Mouse (Mus musculus): ENCODE data around the gene Bahcc1. TPM values are rescaled to one million over a fixed set of nuclear protein-coding genes. Genes with fewer than 3 reads are reported as not detected.

The Bahcc1 gene
- polyA plus RNA-seq, 1 experiment from 2014 or later = 3.1 TPM

- TF ChIP-seq CTCF (IDR thresholded peaks at IDR 0.05; ENCODE audit: low read depth) = no peak
- no peaks in the 10 kb centered on the region for H3K27me3 ChIP-seq (replicated peaks; ENCODE audit: control insufficient read depth, insufficient read depth, low read length)
- H3K27ac ChIP-seq (ENCODE audit: low read depth, low read length) = peak overlapping the region; percentile 35
- H3K36me3 ChIP-seq (ENCODE audit: control insufficient read depth, insufficient read depth) = peaks cover 68% of the 10 kb centered on the region
- WGBS = 77% methylated on average over 5 of the region's 5 CpGs
- no peak overlapping the region for H3K4me3 ChIP-seq (ENCODE audit: low read depth, low read length)
- no peak overlapping the region for H3K4me2 ChIP-seq (replicated peaks; ENCODE audit: low read depth)
- H3K4me1 ChIP-seq (replicated peaks; ENCODE audit: control insufficient read depth, insufficient read depth, low read length) = no peaks in the 10 kb centered on the region
- no peaks in the 10 kb centered on the region for H3K9me3 ChIP-seq (ENCODE audit: control insufficient read depth)
- no peak for ATAC-seq
- no peak overlapping the region for H3K9ac ChIP-seq (ENCODE audit: low read depth, low read length)
Observed at GRCm38 (mm10) chr11:120283542-120283941, 50.8 kb downstream of the Bahcc1 start.

DNA sequence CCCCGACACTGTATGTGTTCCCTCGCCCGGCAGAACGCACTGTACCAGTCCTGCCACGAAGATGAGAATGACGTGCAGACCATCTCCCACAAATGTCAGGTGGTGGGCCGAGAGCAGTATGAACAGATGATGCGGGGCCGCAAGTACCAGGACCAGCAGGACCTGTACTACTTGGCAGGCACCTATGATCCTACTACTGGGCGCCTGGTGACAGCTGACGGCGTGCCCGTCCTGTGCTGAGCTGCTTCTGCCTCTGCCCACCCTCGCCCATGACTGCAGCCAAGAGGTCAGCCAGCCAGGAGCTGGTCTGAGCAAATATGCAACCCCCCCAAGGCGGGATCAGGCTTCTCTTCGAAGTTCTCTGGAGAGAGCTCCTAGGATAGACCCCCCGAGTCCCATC lies 56.9 kb downstream of the Bahcc1 start:
- ATAC-seq = no peak
- peaks cover 48% of the 10 kb centered on the region for H3K36me3 ChIP-seq (ENCODE audit: control insufficient read depth, insufficient read depth)
- H3K9ac ChIP-seq (ENCODE audit: low read depth, low read length) = no peak overlapping the region
- TF ChIP-seq CTCF (IDR thresholded peaks at IDR 0.05; ENCODE audit: low read depth) = no peak
- H3K9me3 ChIP-seq (ENCODE audit: control insufficient read depth) = no peaks in the 10 kb centered on the region
- no peaks in the 10 kb centered on the region for H3K27me3 ChIP-seq (replicated peaks; ENCODE audit: control insufficient read depth, insufficient read depth, low read length)
- no peak overlapping the region for H3K4me3 ChIP-seq (ENCODE audit: low read depth, low read length)
- no peaks in the 10 kb centered on the region for H3K4me1 ChIP-seq (replicated peaks; ENCODE audit: control insufficient read depth, insufficient read depth, low read length)
- H3K27ac ChIP-seq (ENCODE audit: low read depth, low read length) = no peak overlapping the region
- 95% methylated on average over 17 of the region's 17 CpGs for WGBS
- H3K4me2 ChIP-seq (replicated peaks; ENCODE audit: low read depth) = no peak overlapping the region

- WGBS = 91% methylated on average over 14 of the region's 14 CpGs
- Histone ChIP-seq H3K4me3 (ENCODE audit: low read depth, low read length) (no peak overlapping the region), H3K9ac (ENCODE audit: low read depth, low read length) (no peak overlapping the region), H3K27me3 (replicated peaks; ENCODE audit: control insufficient read depth, insufficient read depth, low read length) (no peaks in the 10 kb centered on the region), H3K36me3 (ENCODE audit: control insufficient read depth, insufficient read depth) (peaks cover 42% of the 10 kb centered on the region), H3K9me3 (ENCODE audit: control insufficient read depth) (no peaks in the 10 kb centered on the region), H3K4me1 (replicated peaks; ENCODE audit: control insufficient read depth, insufficient read depth, low read length) (no peaks in the 10 kb centered on the region), H3K4me2 (replicated peaks; ENCODE audit: low read depth) (no peak overlapping the region), H3K27ac (ENCODE audit: low read depth, low read length) (no peak overlapping the region)
- ATAC-seq = no peak
- no peak for TF ChIP-seq CTCF (IDR thresholded peaks at IDR 0.05; ENCODE audit: low read depth)
Observed at GRCm38 (mm10) chr11:120290266-120290665, 57.5 kb downstream of the Bahcc1 start.

GRCm38 (mm10) chr11:120293714-120294113 lies 61.0 kb downstream of the Bahcc1 start:
- no peak for TF ChIP-seq CTCF (IDR thresholded peaks at IDR 0.05; ENCODE audit: low read depth)
- no peaks in the 10 kb centered on the region for H3K9me3 ChIP-seq (ENCODE audit: control insufficient read depth)
- 0 out of 2 replicates have a peak, but pooled peaks cover 5% of the 10 kb centered on the region for H3K4me1 ChIP-seq (replicated peaks; ENCODE audit: control insufficient read depth, insufficient read depth, low read length)
- no peaks in the 10 kb centered on the region for H3K27me3 ChIP-seq (replicated peaks; ENCODE audit: control insufficient read depth, insufficient read depth, low read length)
- ATAC-seq = no peak
- H3K9ac ChIP-seq (ENCODE audit: low read depth, low read length) = no peak overlapping the region
- peaks cover 17% of the 10 kb centered on the region for H3K36me3 ChIP-seq (ENCODE audit: control insufficient read depth, insufficient read depth)
- H3K4me3 ChIP-seq (ENCODE audit: low read depth, low read length) = no peak overlapping the region
- no peak overlapping the region for H3K27ac ChIP-seq (ENCODE audit: low read depth, low read length)
- 77% methylated on average over 1 of the region's 1 CpGs for WGBS
- H3K4me2 ChIP-seq (replicated peaks; ENCODE audit: low read depth) = no peak overlapping the region

DNA sequence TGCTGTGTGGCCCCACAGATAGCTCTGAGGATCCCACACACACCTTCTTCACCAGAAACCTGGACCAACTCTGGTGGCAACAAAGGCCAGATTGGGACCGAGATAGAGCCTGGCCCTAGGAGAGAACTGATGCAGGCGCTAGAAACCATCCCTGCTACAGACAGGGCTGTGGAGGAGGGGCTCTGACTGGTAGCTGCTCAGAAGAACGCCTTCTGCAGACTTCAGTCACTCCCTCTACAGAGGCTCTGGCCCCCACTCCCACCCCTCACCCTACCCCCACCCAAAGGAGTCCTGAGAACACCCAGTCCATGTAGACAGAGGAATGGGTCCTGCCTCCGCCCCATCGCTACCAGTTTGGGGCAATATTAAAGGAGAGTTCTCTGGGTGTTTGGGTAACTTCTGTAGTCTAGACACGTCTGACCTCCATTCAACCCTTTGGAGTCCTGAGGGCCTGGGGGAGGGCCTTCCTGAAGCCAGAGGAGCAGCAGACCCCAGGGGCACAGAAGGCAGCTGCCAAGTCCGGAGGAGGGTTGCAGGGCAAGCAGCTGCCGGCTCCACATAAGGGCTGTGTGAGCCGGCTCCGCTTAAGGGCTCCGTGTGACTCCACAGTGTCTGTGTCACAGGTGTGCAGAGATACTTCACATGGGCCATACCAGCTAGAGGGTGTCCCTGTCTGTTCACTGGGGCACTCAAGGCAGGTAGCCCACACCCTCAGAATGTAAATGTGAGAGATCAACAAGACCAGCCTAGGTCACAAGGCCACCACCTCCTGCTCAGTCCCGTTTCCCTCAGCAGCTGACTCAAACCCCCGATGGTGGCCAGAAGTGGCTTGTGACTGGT lies 63.8 kb downstream of the Bahcc1 start:
- no peak for TF ChIP-seq CTCF (IDR thresholded peaks at IDR 0.05; ENCODE audit: low read depth)
- 0 out of 2 replicates have a peak, but pooled peaks cover 5% of the 10 kb centered on the region for H3K4me1 ChIP-seq (replicated peaks; ENCODE audit: control insufficient read depth, insufficient read depth, low read length)
- no peak overlapping the region for H3K9ac ChIP-seq (ENCODE audit: low read depth, low read length)
- no peak overlapping the region for H3K27ac ChIP-seq (ENCODE audit: low read depth, low read length)
- WGBS = 60% methylated on average over 13 of the region's 13 CpGs
- no peak for ATAC-seq
- no peak overlapping the region for H3K4me2 ChIP-seq (replicated peaks; ENCODE audit: low read depth)
- H3K27me3 ChIP-seq (replicated peaks; ENCODE audit: control insufficient read depth, insufficient read depth, low read length) = no peaks in the 10 kb centered on the region
- H3K4me3 ChIP-seq (ENCODE audit: low read depth, low read length) = no peak overlapping the region
- H3K9me3 ChIP-seq (ENCODE audit: control insufficient read depth) = no peaks in the 10 kb centered on the region
- no peaks in the 10 kb centered on the region for H3K36me3 ChIP-seq (ENCODE audit: control insufficient read depth, insufficient read depth)

GRCm38 (mm10) chr11:120297767-120298166 lies 65.0 kb downstream of the Bahcc1 start:
- H3K27me3 ChIP-seq (replicated peaks; ENCODE audit: control insufficient read depth, insufficient read depth, low read length) = no peaks in the 10 kb centered on the region
- H3K9me3 ChIP-seq (ENCODE audit: control insufficient read depth) = no peaks in the 10 kb centered on the region
- no peak overlapping the region for H3K4me2 ChIP-seq (replicated peaks; ENCODE audit: low read depth)
- WGBS = 75% methylated on average over 7 of the region's 7 CpGs
- H3K27ac ChIP-seq (ENCODE audit: low read depth, low read length) = no peak overlapping the region
- H3K9ac ChIP-seq (ENCODE audit: low read depth, low read length) = no peak overlapping the region
- no peaks in the 10 kb centered on the region for H3K36me3 ChIP-seq (ENCODE audit: control insufficient read depth, insufficient read depth)
- H3K4me3 ChIP-seq (ENCODE audit: low read depth, low read length) = no peak overlapping the region
- H3K4me1 ChIP-seq (replicated peaks; ENCODE audit: control insufficient read depth, insufficient read depth, low read length) = 0 out of 2 replicates have a peak, but pooled peaks cover 5% of the 10 kb centered on the region
- TF ChIP-seq CTCF (IDR thresholded peaks at IDR 0.05; ENCODE audit: low read depth) = no peak
- 0 out of 2 replicates have a peak, but pooled peaks have one; percentile 23 for ATAC-seq
